10 mouse cellular contexts compared by ENCODE assay signal in genomic region chr4:55415864-55416263, GRCm38 (mm10).
DNase-seq lines count a peak whose midpoint lies in the region; ATAC-seq lines count a peak whose summit lies in the region.
"Had no signal": no experiment of that assay in that cellular context is flagged by ENCODE, and none has a peak within 500 bp of the region (broad histone marks: within the 10 kb centered on the region; RNA-seq: fewer than 3 reads in every experiment).

No protein-coding gene starts in this region.

- no peak for ATAC-seq in CD4-positive, CD25-positive, alpha-beta regulatory T cell, adult 4 months

- DNase-seq in CD4-positive, CD25-positive, alpha-beta regulatory T cell, adult 2 months (ENCODE audit: low read depth, low spot score), result peak; percentile 12
- DNase-seq in layer of hippocampus, adult 9-11 months, result peak; percentile 46
- no peak for DNase-seq in layer of hippocampus, postnatal 25 days (ENCODE audit: extremely low spot score in 1 of 2, low spot score in 1 of 2)
- peak; percentile 10 for DNase-seq in thymus, postnatal 14 days
- DNase-seq in thymus, postnatal 0 days (ENCODE audit: low spot score), result no peak
- peak; percentile 11 for DNase-seq in right cerebral cortex, postnatal 4 days
- DNase-seq in gastrocnemius, postnatal 10 days, result no peak
- DNase-seq: cerebellum, adult 9-11 months; kidney, adult 18-20 months had no signal

Comparison
In these comparisons a context has a peak if more than half of its experiments do, and no peak if none do; other contexts are left out.
1. DNase-seq: peak in CD4-positive, CD25-positive, alpha-beta regulatory T cell, adult 2 months (single experiment), layer of hippocampus, adult 9-11 months (single experiment), thymus, postnatal 14 days (single experiment) and right cerebral cortex, postnatal 4 days (single experiment); none in layer of hippocampus, postnatal 25 days (0 of 2), thymus, postnatal 0 days (single experiment) and gastrocnemius, postnatal 10 days (single experiment).